Mouse (Mus musculus) bone marrow, adult 2 months (tissue): ENCODE data around the gene Olfr688.

ENCODE experiments used
- CTCF ChIP-seq: fragments of 200-500 bp; IDR thresholded peaks from 2 replicates; pipeline ENCODE4 v1.5.1; 2011; ENCODE audit warnings: low read length, control low read depth; ENCODE audit not compliant: control insufficient read depth, insufficient read depth
- POLR2A ChIP-seq: fragments of 200-500 bp; IDR thresholded peaks from 2 replicates; pipeline ENCODE4 v1.6.1; 2011; ENCODE audit warnings: low read depth, mild to moderate bottlenecking, control low read depth, low read length, borderline replicate concordance; ENCODE audit not compliant: control insufficient read depth

DNA sequence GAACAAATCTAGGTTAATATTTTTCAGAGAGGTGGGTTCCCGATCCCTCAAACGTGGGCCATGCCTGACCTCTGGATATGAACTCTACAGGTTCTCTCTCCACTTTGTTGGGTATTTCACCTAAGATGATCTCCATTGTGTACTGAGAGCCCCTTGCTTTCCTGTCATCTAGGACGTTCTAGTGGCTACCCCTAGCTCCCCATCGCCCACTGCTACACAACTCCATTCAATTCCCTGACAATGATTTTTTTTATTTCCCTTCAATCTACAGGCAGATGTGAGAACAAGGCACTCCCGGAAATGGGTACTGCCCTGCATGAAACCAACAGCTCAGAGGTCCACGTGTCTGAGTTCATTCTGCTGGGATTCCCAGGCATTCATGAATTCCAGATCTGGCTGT, at the start of gene Olfr688:
- TF ChIP-seq POLR2A (no peak), CTCF (no peak)
